Mouse (Mus musculus): ENCODE results near the gene Dclre1b. TPM values are rescaled to one million over a fixed set of nuclear protein-coding genes. Genes with fewer than 3 reads are reported as not detected.
A peak's percentile ranks its signal among the peaks of the same experiment; 100 is the strongest.
"Not testable (repeated sequence)": the region's sequence is repeated elsewhere in the genome, so short reads cannot be mapped to it uniquely, and the experiment has no call there.

Gene Dclre1b
- polyA plus RNA-seq (2011; ENCODE audit: insufficient read length, low read depth, missing spikeins): 8.0 and 10.1 TPM in 2 replicates

DNA sequence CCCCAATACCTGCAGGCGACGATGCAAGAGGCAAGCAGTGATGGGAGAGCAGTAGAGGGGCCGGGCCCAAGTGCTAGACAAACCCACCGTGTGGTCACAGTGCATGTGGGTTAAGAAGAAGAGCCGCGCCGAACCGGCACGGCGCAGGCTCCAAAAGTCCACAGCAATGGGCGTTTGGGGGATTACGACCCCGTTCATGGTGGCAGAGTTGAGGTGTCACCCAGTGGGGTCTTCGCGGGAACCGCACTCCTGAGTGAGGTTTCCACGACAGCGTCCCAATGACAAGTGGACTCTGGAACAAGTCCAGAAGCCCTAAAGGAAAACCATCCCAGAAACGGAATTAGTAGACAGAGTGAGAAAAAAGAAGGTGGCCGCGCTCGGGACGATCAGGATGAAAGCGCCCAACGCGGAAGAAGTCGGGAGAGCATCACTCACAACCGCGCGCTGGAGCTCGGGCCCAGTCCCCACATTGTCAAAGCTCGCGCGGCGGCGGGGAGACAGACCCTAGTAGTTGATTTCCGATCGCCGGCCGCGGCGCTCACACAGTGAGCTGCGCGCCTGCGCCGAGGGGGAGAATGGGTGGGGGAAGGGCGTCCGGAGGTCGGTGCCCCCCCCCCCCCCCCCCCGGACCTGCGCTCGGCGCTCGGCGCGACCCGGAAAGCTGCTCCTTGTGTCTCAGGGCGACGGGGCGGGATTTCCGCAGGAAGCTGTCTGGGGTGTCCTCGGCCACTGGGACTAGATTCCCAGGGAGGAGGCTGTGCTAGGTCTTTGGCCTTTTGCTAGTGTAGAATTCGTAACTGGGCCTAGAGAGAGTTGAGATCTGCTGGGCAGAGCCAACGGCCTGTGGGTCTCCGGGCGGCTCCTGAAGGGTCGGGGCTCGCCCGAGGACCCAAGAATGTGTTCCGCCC is at the start of gene Dclre1b, which contains the start of the genes Ap4b1 and Gm43064:
Gene Dclre1b, minus strand, starts transcription at position 554 of the 908 bp plus-strand sequence.
Gene Ap4b1, plus strand, starts transcription at position 630 of the 908 bp plus-strand sequence.
Gene Gm43064, plus strand, starts transcription at position 683 of the 908 bp plus-strand sequence.
- TF ChIP-seq CTCF (IDR thresholded peaks at IDR 0.05; ENCODE audit: borderline replicate concordance, insufficient read depth, low read length) (no peak), POLR2A (IDR thresholded peaks at IDR 0.05; ENCODE audit: low read depth, low read length) (peak; percentile 88)
- Histone ChIP-seq H3K4me1 (ENCODE audit: control insufficient read depth, insufficient read depth, low read length) (peaks cover 2% of the 10 kb centered on the region; the same call in 1 of the 2 replicates), H3K4me3 (ENCODE audit: insufficient read depth, low read length) (peak within 1 kb of the TSS; percentile 98), H3K27ac (ENCODE audit: insufficient read depth, low read length) (peak within 1 kb of the TSS; percentile 90)

DNA sequence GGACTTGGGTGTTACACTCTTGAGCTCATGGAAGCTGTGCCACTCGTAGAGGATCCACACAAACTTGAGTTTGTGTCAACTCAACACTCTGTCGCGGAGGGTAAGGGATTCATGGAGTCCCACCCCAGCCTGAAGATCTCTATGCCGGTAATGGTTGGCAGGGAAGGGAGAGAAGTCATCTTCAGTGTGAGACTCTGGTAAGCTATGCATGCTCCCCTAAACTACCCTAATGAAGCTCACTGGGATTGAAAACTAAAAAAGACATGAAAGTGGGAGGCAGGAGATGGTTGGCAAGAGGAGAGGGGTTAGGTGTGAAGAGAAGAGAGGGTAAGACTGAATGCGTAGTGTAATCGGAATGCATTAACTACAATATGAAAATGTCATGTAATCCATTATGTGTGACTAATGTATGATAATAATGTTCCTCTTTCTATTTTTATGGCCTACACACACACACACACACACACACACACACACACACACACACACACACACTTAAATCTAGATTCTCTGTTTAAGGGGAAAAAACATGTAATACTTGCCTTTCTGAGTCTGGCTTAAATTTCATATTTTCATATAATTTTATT is 48.8 kb upstream of the Dclre1b start:
- Histone ChIP-seq H3K4me1 (ENCODE audit: control insufficient read depth, insufficient read depth, low read length) (peaks cover 6% of the 10 kb centered on the region; the same call in 1 of the 2 replicates), H3K27ac (ENCODE audit: insufficient read depth, low read length) (no peak overlapping the region), H3K4me3 (ENCODE audit: insufficient read depth, low read length) (no peak overlapping the region)
- TF ChIP-seq CTCF (IDR thresholded peaks at IDR 0.05; ENCODE audit: borderline replicate concordance, insufficient read depth, low read length) (no peak), POLR2A (IDR thresholded peaks at IDR 0.05; ENCODE audit: low read depth, low read length) (no peak)

DNA sequence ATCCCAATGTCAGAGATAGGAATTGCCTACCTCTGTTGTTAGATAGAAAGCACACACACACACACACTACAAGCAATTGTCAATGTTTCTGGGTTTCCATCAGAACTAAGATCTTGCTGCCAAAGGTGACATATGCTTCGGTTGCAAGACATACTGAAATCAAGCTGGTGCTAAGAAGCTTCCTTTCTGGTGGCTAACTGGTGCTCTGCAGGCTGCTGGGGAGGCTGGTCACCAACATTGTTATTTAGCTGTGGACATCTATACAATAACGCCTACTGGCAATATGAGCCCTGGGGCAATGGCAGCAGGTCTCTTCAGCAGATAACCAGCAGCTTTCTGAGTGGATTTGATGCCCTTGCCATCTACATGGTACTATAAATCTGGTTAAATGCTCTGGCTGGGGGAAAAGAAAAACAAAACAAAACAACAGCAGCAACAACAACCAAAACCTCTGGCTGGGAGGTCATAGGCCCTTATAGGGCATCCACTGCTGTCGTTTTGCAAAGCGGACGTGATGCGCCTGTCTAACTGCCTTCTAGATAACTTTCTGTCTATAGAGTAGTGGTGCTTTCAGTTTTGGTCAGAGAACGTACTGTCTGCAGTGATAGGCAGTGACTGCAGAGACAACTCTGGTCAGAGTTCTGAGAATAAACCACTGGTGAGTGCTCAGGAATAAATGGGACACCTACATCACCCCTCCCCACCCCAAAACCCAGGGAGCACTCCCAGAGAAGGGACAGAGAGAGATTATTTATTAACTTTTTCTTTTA is 48.0 kb upstream of the Dclre1b start:
- TF ChIP-seq POLR2A (IDR thresholded peaks at IDR 0.05; ENCODE audit: low read depth, low read length) (no peak), CTCF (IDR thresholded peaks at IDR 0.05; ENCODE audit: borderline replicate concordance, insufficient read depth, low read length) (no peak)
- no peak overlapping the region for H3K27ac ChIP-seq (ENCODE audit: insufficient read depth, low read length)

DNA sequence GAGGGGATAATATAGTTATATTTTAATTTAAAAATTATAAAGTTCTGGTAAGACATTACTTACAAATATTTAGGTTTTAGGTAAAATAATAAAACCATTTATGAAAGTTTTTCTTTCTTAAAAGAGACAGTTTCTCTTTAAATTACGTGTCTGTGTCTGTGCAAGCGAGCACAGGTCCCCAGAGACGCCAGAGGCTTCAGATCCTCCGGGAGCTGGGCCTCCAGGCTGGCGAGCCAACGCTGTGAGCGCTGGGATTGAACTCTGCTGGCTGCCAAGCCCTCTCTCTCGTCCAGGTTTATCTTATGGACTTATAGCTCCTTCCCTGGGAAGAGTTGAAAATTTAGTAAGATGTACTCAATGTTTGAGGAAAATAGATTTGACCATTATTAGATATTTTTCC is 44.6 kb upstream of the Dclre1b start:
- Histone ChIP-seq H3K27ac (ENCODE audit: insufficient read depth, low read length) (no peak overlapping the region), H3K4me3 (ENCODE audit: insufficient read depth, low read length) (no peak overlapping the region), H3K4me1 (ENCODE audit: control insufficient read depth, insufficient read depth, low read length) (no peaks in the 10 kb centered on the region)
- TF ChIP-seq POLR2A (IDR thresholded peaks at IDR 0.05; ENCODE audit: low read depth, low read length) (no peak), CTCF (IDR thresholded peaks at IDR 0.05; ENCODE audit: borderline replicate concordance, insufficient read depth, low read length) (no peak)

More for the DNA sequence above, 48.0 kb upstream of the Dclre1b start:
- H3K4me1 ChIP-seq (ENCODE audit: control insufficient read depth, insufficient read depth, low read length): peaks cover 6% of the 10 kb centered on the region; the same call in 1 of the 2 replicates
- no peak overlapping the region for H3K4me3 ChIP-seq (ENCODE audit: insufficient read depth, low read length)

DNA sequence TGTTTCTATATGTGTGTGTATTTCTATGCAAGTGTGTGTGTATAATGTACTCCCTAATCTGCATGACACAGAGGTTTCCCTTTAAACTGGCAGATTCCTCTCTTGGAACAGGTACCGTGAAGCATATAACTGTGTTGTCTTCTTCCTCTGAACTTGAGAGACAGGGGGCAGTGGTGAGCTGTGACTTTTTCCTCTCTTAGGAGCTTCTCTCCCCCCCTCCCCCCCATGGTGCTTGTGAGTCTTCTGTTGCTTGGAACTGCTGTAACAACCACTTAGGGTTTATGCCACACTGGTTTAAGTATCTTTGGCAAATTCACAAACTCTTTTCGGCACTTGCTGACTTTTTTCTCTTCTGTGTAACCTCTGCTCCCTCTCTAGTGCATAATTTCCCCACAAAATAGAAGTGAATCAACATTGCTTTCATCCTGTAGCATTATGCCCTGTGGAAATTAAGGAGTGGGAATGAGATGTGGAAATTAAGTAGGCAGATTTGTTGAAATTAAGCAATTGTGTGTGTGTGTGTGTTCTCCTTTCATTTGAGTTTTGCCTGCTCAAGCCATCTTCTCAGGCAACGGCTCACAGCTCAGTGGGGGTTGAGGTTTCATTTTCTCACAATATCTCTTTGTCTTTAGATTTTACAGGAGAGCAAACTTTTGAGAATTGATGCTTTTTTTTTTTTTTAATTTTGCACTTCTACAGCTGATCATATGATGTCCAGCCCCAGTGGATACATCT is 43.5 kb upstream of the Dclre1b start:
- Histone ChIP-seq H3K4me1 (ENCODE audit: control insufficient read depth, insufficient read depth, low read length) (no peaks in the 10 kb centered on the region), H3K27ac (ENCODE audit: insufficient read depth, low read length) (no peak overlapping the region), H3K4me3 (ENCODE audit: insufficient read depth, low read length) (no peak overlapping the region)
- TF ChIP-seq POLR2A (IDR thresholded peaks at IDR 0.05; ENCODE audit: low read depth, low read length): no peak
- TF ChIP-seq CTCF (IDR thresholded peaks at IDR 0.05; ENCODE audit: borderline replicate concordance, insufficient read depth, low read length): no peak

DNA sequence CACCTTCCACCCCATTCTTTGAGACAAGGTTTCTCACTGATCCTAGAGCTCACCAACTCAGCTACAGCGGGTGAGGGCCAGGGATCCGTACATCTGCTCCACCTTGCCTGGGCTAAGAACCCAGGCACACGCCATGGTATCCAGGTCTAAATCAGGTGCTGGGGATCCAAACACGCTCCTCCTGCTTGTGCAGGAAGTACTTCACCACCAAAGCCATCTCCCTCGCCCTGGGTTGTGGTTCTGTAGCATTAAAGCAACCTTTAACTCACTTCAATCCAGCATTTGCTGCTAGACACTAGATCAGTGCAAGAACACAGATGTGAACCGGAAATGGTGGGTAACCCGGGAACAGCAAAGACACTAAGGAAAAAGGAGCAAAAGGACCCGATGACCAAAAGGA is 42.6 kb upstream of the Dclre1b start:
- no peak for TF ChIP-seq POLR2A (IDR thresholded peaks at IDR 0.05; ENCODE audit: low read depth, low read length)
- Histone ChIP-seq H3K27ac (ENCODE audit: insufficient read depth, low read length) (no peak overlapping the region), H3K4me1 (ENCODE audit: control insufficient read depth, insufficient read depth, low read length) (no peaks in the 10 kb centered on the region), H3K4me3 (ENCODE audit: insufficient read depth, low read length) (no peak overlapping the region)

DNA sequence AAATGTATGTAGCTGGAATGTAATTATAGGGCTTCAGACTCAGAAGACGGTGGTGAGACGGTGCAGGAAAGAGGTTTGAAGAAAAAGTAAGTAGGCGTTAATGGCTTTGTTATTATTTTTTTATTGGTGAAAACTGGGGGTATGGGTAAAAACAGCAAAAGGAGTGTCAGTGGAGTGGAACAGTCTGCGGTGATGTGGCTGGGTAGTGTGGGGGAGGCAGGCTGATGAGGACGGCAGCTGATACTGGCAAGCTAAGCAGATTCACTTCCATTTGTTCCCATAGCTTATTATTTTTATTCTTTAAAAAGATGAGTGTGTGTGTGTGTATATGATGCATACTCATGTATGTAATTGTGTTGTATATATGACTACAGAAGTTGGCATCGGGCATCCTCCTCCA is 42.2 kb upstream of the Dclre1b start:
- no peak for TF ChIP-seq CTCF (IDR thresholded peaks at IDR 0.05; ENCODE audit: borderline replicate concordance, insufficient read depth, low read length)
- Histone ChIP-seq H3K27ac (ENCODE audit: insufficient read depth, low read length) (no peak overlapping the region), H3K4me1 (ENCODE audit: control insufficient read depth, insufficient read depth, low read length) (no peaks in the 10 kb centered on the region), H3K4me3 (ENCODE audit: insufficient read depth, low read length) (no peak overlapping the region)

DNA sequence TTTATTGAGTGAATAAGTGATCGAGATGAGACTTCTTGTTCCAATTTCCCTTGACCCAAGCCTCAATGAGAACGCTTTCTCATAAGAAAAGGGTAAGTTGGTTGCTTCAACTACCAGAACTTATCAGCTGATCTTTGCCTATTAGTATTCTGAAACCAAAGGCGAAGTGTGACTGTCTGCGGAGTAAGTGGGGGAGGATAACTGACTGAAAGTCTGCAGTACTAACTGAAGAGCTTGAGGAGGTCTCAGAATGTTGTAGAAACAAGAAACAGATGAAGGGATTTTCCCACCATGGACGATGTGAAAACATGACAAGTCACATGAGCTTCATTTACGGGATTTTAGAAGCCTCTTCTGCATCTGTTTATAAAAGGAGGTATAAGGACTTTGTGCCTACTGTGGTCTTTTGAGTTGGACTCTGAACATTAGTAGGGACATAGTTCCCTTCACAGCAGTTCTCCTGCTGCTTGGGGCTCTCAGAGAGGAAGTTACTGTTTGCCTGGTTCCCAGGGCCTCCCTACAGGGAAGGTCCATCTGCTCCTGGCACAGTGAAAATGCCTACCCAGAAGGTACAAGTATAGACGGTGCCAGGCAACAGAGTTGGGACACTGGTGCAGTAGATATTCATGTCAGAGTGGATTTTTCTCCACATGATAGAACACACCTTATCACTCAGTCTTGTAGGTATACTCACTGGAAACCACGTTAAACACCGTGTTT is 41.6 kb upstream of the Dclre1b start:
- Histone ChIP-seq H3K27ac (ENCODE audit: insufficient read depth, low read length) (no peak overlapping the region), H3K4me3 (ENCODE audit: insufficient read depth, low read length) (no peak overlapping the region), H3K4me1 (ENCODE audit: control insufficient read depth, insufficient read depth, low read length) (no peaks in the 10 kb centered on the region)
- TF ChIP-seq POLR2A (IDR thresholded peaks at IDR 0.05; ENCODE audit: low read depth, low read length): no peak
- no peak for TF ChIP-seq CTCF (IDR thresholded peaks at IDR 0.05; ENCODE audit: borderline replicate concordance, insufficient read depth, low read length)

DNA sequence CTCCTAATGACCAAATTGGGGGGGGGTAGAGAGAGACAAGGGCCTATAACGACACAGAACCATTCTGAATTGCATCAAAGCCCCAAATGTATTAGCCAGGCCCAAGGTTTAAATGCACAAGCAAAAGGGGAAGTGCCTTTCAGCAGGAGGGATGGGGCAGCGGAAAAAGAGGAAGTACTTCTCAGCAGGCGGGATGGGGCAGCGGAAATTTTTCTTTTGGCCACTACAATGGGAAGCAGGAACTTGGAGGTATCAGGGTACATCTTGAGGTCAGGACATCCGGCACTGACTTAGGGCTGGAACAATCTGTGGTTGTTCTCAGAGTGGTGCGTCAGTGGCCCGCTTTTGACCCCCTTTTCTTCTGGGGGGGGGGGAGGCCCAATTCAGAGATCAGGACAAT is 31.7 kb upstream of the Dclre1b start:
- H3K4me3 ChIP-seq (ENCODE audit: insufficient read depth, low read length); H3K27ac ChIP-seq (ENCODE audit: insufficient read depth, low read length); H3K4me1 ChIP-seq (ENCODE audit: control insufficient read depth, insufficient read depth, low read length): not testable (repeated sequence)

DNA sequence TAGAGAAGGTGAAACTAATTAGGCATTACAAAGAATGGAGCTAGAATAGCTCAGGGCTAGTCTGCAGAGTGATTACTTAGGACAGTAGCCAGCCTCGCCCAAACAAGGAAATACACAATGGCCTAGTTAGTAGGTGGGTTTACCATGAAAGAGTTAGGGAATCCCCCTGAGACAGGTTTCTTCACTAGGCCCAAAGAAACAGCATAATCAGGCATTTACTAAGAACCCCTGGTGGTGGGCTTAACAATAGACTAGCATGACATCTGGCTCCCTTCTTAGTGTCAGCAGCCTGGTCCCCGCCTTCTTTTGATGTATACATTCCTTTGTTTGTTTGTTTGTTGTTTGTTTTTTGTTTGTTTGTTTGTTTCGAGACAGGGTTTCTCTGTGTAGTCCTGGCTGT is 31.0 kb upstream of the Dclre1b start:
- H3K4me1 ChIP-seq (ENCODE audit: control insufficient read depth, insufficient read depth, low read length); H3K4me3 ChIP-seq (ENCODE audit: insufficient read depth, low read length); H3K27ac ChIP-seq (ENCODE audit: insufficient read depth, low read length): not testable (repeated sequence)
